Mouse (Mus musculus) lung, adult 2 months (tissue): Measurements from ENCODE around the gene Med20.

Experiments used
- CTCF ChIP-seq: fragments of 200-500 bp; IDR thresholded peaks from 2 replicates; pipeline ENCODE4 v1.5.1; 2011; ENCODE audit warnings: mild to moderate bottlenecking, low read length, control low read depth; ENCODE audit not compliant: insufficient read depth
- POLR2A ChIP-seq: fragments of 200-500 bp; IDR thresholded peaks from 2 replicates; pipeline ENCODE4 v1.6.1; 2011; ENCODE audit warnings: low read depth, mild to moderate bottlenecking, control low read depth, low read length, borderline replicate concordance; ENCODE audit errors: extremely low read depth

- TF ChIP-seq CTCF (no peak), POLR2A (no peak)
These were observed 6.4 kb downstream of the Med20 start for GRCm38 (mm10) chr17:47617605-47618307.
